Mouse (Mus musculus) midbrain, embryonic 15.5 days (tissue): Measurements from ENCODE around the gene Lca5. TPM values are rescaled to one million over a fixed set of nuclear protein-coding genes. Genes with fewer than 3 reads are reported as not detected.

ENCODE experiments used
- ATAC-seq: fragments of 200-750 bp; cut with Nextera tagmentation; replicated peaks from 2 replicates; pipeline ENCODE4 v1.8.0; 2017; ENCODE audit warnings: moderate TSS enrichment
- H3K27ac ChIP-seq: fragments of 300-500 bp; sonication (generic); 2 replicates; pipeline ENCODE4 v1.5.1; 2015; ENCODE audit warnings: mild to moderate bottlenecking, inconsistent platforms
- H3K27me3 ChIP-seq: fragments of 300-500 bp; sonication (generic); replicated peaks from 2 replicates; pipeline ENCODE4 v1.6.1; 2015; ENCODE audit warnings: inconsistent platforms
- H3K36me3 ChIP-seq: fragments of 300-500 bp; sonication (generic); replicated peaks from 2 replicates; pipeline ENCODE4 v1.6.1; 2015; ENCODE audit warnings: inconsistent platforms
- H3K4me1 ChIP-seq: fragments of 300-500 bp; sonication (generic); 2 replicates; pipeline ENCODE4 v1.6.1; 2015; ENCODE audit warnings: inconsistent platforms
- H3K4me2 ChIP-seq: fragments of 300-500 bp; sonication (generic); 2 replicates; pipeline ENCODE4 v1.6.1; 2015; ENCODE audit warnings: inconsistent platforms, mild to moderate bottlenecking, moderate library complexity
- H3K4me3 ChIP-seq: fragments of 300-500 bp; sonication (generic); 2 replicates; pipeline ENCODE4 v1.5.1; 2015; ENCODE audit warnings: mild to moderate bottlenecking, inconsistent platforms
- H3K9ac ChIP-seq: fragments of 300-500 bp; sonication (generic); 2 replicates; pipeline ENCODE4 v1.6.1; 2015; ENCODE audit warnings: mild to moderate bottlenecking, inconsistent platforms
- H3K9me3 ChIP-seq: fragments of 300-500 bp; sonication (generic); 2 replicates; pipeline ENCODE4 v1.6.1; 2016; ENCODE audit warnings: inconsistent platforms
- WGBS: fragments of 180-500 bp; shearing (Covaris S2); methylation state at CpG from one replicate; pipeline ENCODE4 v1.1.7; 2015; ENCODE audit warnings: mixed read lengths; 5-methylcytosine and 5-hydroxymethylcytosine counted together
- polyA plus RNA-seq: library from polyadenylated mRNA; unstranded; fragments of >200 nt; fragmentation: Nextera tagmentation; extraction: Ambion mirVana; gene quantifications from 2 replicates; pipeline ENCODE4 v1.2.1, GENCODE M21; 2015

Gene Lca5
- polyA plus RNA-seq, 1 experiment from 2014 or later: 15.6 TPM

GRCm38 (mm10) chr9:83385301-83385700 is 55.6 kb downstream of the Lca5 start:
- Histone ChIP-seq H3K4me3 (no peak overlapping the region), H3K9ac (no peak overlapping the region), H3K9me3 (no peaks in the 10 kb centered on the region), H3K27ac (no peak overlapping the region), H3K4me2 (no peak overlapping the region), H3K36me3 (no peaks in the 10 kb centered on the region), H3K4me1 (peaks cover 21% of the 10 kb centered on the region), H3K27me3 (no peaks in the 10 kb centered on the region)
- no peak for ATAC-seq
- 72% methylated on average over 6 of the region's 6 CpGs for WGBS

- no peak overlapping the region for H3K9ac ChIP-seq
- H3K9me3 ChIP-seq: no peaks in the 10 kb centered on the region
- ATAC-seq: no peak
- no peak overlapping the region for H3K4me2 ChIP-seq
- peaks cover 15% of the 10 kb centered on the region for H3K4me1 ChIP-seq
- no peak overlapping the region for H3K27ac ChIP-seq
- 77% methylated on average over 3 of the region's 3 CpGs for WGBS
- no peaks in the 10 kb centered on the region for H3K27me3 ChIP-seq
- H3K4me3 ChIP-seq: no peak overlapping the region
- H3K36me3 ChIP-seq: no peaks in the 10 kb centered on the region
Observed at GRCm38 (mm10) chr9:83383235-83383634, 57.7 kb downstream of the Lca5 start.

GRCm38 (mm10) chr9:83382775-83383174 is 58.2 kb downstream of the Lca5 start:
- Histone ChIP-seq H3K27ac (no peak overlapping the region), H3K36me3 (no peaks in the 10 kb centered on the region), H3K4me1 (peaks cover 11% of the 10 kb centered on the region), H3K27me3 (no peaks in the 10 kb centered on the region), H3K4me2 (no peak overlapping the region), H3K9me3 (no peaks in the 10 kb centered on the region), H3K9ac (no peak overlapping the region), H3K4me3 (no peak overlapping the region)
- WGBS: 51% methylated on average over 3 of the region's 3 CpGs
- ATAC-seq: no peak

- ATAC-seq: no peak
Observed at GRCm38 (mm10) chr9:83381317-83381716, 59.6 kb downstream of the Lca5 start.

GRCm38 (mm10) chr9:83379661-83380060 is 61.3 kb downstream of the Lca5 start:
- 67% methylated on average over 10 of the region's 10 CpGs for WGBS

More at GRCm38 (mm10) chr9:83381317-83381716, 59.6 kb downstream of the Lca5 start:
- H3K27me3 ChIP-seq: no peaks in the 10 kb centered on the region
- no peak overlapping the region for H3K4me2 ChIP-seq
- no peak overlapping the region for H3K4me3 ChIP-seq
- no peaks in the 10 kb centered on the region for H3K9me3 ChIP-seq
- H3K36me3 ChIP-seq: no peaks in the 10 kb centered on the region
- peaks cover 1% of the 10 kb centered on the region; the same call in 1 of the 2 replicates for H3K4me1 ChIP-seq
- H3K9ac ChIP-seq: no peak overlapping the region
- no peak overlapping the region for H3K27ac ChIP-seq

GRCm38 (mm10) chr9:83377132-83377531 is 63.8 kb downstream of the Lca5 start:
- Histone ChIP-seq H3K4me2 (no peak overlapping the region), H3K27me3 (no peaks in the 10 kb centered on the region), H3K9ac (no peak overlapping the region), H3K27ac (no peak overlapping the region), H3K4me1 (no peaks in the 10 kb centered on the region), H3K4me3 (no peak overlapping the region), H3K9me3 (no peaks in the 10 kb centered on the region), H3K36me3 (no peaks in the 10 kb centered on the region)
- ATAC-seq: no peak
- 86% methylated on average over 2 of the region's 2 CpGs for WGBS

More at GRCm38 (mm10) chr9:83379661-83380060, 61.3 kb downstream of the Lca5 start:
- Histone ChIP-seq H3K9ac (no peak overlapping the region), H3K36me3 (no peaks in the 10 kb centered on the region), H3K9me3 (no peaks in the 10 kb centered on the region), H3K27ac (no peak overlapping the region), H3K4me3 (no peak overlapping the region), H3K4me2 (no peak overlapping the region), H3K4me1 (no peaks in the 10 kb centered on the region), H3K27me3 (no peaks in the 10 kb centered on the region)
- no peak for ATAC-seq

GRCm38 (mm10) chr9:83375522-83376176 is 65.3 kb downstream of the Lca5 start:
- ATAC-seq: no peak
- Histone ChIP-seq H3K27me3 (no peaks in the 10 kb centered on the region), H3K36me3 (no peaks in the 10 kb centered on the region), H3K27ac (no peak overlapping the region), H3K9ac (no peak overlapping the region), H3K4me3 (no peak overlapping the region), H3K4me2 (no peak overlapping the region), H3K4me1 (no peaks in the 10 kb centered on the region), H3K9me3 (no peaks in the 10 kb centered on the region)
- WGBS: 77% methylated on average over 4 of the region's 4 CpGs

GRCm38 (mm10) chr9:83370907-83371306 is 70.0 kb downstream of the Lca5 start:
- Histone ChIP-seq H3K9me3 (no peaks in the 10 kb centered on the region), H3K27me3 (no peaks in the 10 kb centered on the region), H3K36me3 (no peaks in the 10 kb centered on the region), H3K4me1 (no peaks in the 10 kb centered on the region), H3K27ac (no peak overlapping the region), H3K4me3 (no peak overlapping the region), H3K9ac (no peak overlapping the region), H3K4me2 (no peak overlapping the region)
- 53% methylated on average over 1 of the region's 1 CpGs for whole genome bisulfite sequencing
- ATAC-seq: no peak

GRCm38 (mm10) chr9:83368234-83368633 is 72.7 kb downstream of the Lca5 start:
- H3K27me3 ChIP-seq: no peaks in the 10 kb centered on the region
- no peak overlapping the region for H3K27ac ChIP-seq
- no peaks in the 10 kb centered on the region for H3K4me1 ChIP-seq
- no peak overlapping the region for H3K9ac ChIP-seq
- no peak for ATAC-seq
- H3K9me3 ChIP-seq: no peaks in the 10 kb centered on the region
- 92% methylated on average over 1 of the region's 1 CpGs for WGBS
- no peak overlapping the region for H3K4me2 ChIP-seq
- no peak overlapping the region for H3K4me3 ChIP-seq
- H3K36me3 ChIP-seq: no peaks in the 10 kb centered on the region

GRCm38 (mm10) chr9:83355802-83356201 is 85.1 kb downstream of the Lca5 start:
- no peak overlapping the region for H3K4me3 ChIP-seq
- ATAC-seq: no peak
- WGBS: 66% methylated on average over 4 of the region's 4 CpGs
- peaks cover 7% of the 10 kb centered on the region for H3K4me1 ChIP-seq
- no peak overlapping the region for H3K4me2 ChIP-seq
- H3K27me3 ChIP-seq: no peaks in the 10 kb centered on the region
- H3K9me3 ChIP-seq: no peaks in the 10 kb centered on the region
- H3K36me3 ChIP-seq: no peaks in the 10 kb centered on the region
- H3K27ac ChIP-seq: no peak overlapping the region
- H3K9ac ChIP-seq: no peak overlapping the region

GRCm38 (mm10) chr9:83353316-83353715 is 87.6 kb downstream of the Lca5 start:
- Histone ChIP-seq H3K4me2 (no peak overlapping the region), H3K27me3 (no peaks in the 10 kb centered on the region), H3K36me3 (no peaks in the 10 kb centered on the region), H3K4me1 (peaks cover 12% of the 10 kb centered on the region), H3K9me3 (no peaks in the 10 kb centered on the region), H3K9ac (no peak overlapping the region), H3K27ac (no peak overlapping the region), H3K4me3 (no peak overlapping the region)
- no peak for ATAC-seq
- WGBS: 72% methylated on average over 7 of the region's 7 CpGs

GRCm38 (mm10) chr9:83351171-83351570 is 89.8 kb downstream of the Lca5 start:
- no peaks in the 10 kb centered on the region for H3K36me3 ChIP-seq
- no peaks in the 10 kb centered on the region for H3K27me3 ChIP-seq
- 55% methylated on average over 5 of the region's 5 CpGs for WGBS
- no peaks in the 10 kb centered on the region for H3K9me3 ChIP-seq
- peak; percentile 60; the same call in 1 of the 2 replicates for ATAC-seq
- H3K4me2 ChIP-seq: no peak overlapping the region
- H3K27ac ChIP-seq: peak overlapping the region; percentile 38; the same call in 1 of the 2 replicates
- no peak overlapping the region for H3K9ac ChIP-seq
- peaks cover 12% of the 10 kb centered on the region for H3K4me1 ChIP-seq
- no peak overlapping the region for H3K4me3 ChIP-seq

- peaks cover 12% of the 10 kb centered on the region for H3K4me1 ChIP-seq
- H3K9ac ChIP-seq: no peak overlapping the region
- 5% methylated on average over 5 of the region's 5 CpGs for WGBS
- no peak; the same call in 1 of the 2 replicates for ATAC-seq
- no peaks in the 10 kb centered on the region for H3K36me3 ChIP-seq
- H3K9me3 ChIP-seq: no peaks in the 10 kb centered on the region
- H3K27ac ChIP-seq: no peak overlapping the region
- H3K27me3 ChIP-seq: no peaks in the 10 kb centered on the region
- H3K4me2 ChIP-seq: no peak overlapping the region
- H3K4me3 ChIP-seq: no peak overlapping the region
Observed at GRCm38 (mm10) chr9:83350613-83351012, 90.3 kb downstream of the Lca5 start.
